Mouse (Mus musculus) 416B (cell line): ENCODE data around the gene Wnk4.

ENCODE experiments used
- DNase-seq: peaks from one replicate; pipeline ENCODE4 v3.0.0; 2011; ENCODE audit warnings: low read depth

The Wnk4 gene

DNA sequence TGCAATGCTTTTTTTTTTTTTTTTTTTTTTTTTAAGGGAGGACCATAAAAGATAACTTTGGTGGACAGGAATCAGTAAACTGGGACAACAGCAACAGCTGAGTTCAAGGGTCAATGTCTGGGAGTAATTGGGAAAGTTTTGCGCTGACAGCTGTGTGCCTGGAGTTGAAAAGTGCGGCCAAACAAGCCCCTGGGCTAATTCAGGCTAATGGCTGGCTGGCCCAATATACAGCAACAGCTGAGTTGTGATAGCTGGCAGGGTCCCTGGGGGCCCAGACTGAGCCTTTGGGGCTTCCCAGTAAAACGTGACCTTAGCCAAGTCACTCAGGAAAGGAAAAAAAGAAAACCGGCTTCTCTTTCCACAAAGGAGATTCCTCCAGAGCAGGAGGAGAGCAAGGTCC, 15.3 kb upstream of the Wnk4 start:
- no peak for DNase-seq

- no peak for DNase-seq
Measured at GRCm38 (mm10) chr11:101245855-101246701, 14.3 kb upstream of the Wnk4 start, which contains the start of gene Ramp2. Gene Ramp2 (plus strand): TSS chr11:101246028.

- no peak for DNase-seq
Measured at GRCm38 (mm10) chr11:101246702-101247012, 13.7 kb upstream of the Wnk4 start.

GRCm38 (mm10) chr11:101247521-101248030, 12.8 kb upstream of the Wnk4 start:
- no peak for DNase-seq

DNA sequence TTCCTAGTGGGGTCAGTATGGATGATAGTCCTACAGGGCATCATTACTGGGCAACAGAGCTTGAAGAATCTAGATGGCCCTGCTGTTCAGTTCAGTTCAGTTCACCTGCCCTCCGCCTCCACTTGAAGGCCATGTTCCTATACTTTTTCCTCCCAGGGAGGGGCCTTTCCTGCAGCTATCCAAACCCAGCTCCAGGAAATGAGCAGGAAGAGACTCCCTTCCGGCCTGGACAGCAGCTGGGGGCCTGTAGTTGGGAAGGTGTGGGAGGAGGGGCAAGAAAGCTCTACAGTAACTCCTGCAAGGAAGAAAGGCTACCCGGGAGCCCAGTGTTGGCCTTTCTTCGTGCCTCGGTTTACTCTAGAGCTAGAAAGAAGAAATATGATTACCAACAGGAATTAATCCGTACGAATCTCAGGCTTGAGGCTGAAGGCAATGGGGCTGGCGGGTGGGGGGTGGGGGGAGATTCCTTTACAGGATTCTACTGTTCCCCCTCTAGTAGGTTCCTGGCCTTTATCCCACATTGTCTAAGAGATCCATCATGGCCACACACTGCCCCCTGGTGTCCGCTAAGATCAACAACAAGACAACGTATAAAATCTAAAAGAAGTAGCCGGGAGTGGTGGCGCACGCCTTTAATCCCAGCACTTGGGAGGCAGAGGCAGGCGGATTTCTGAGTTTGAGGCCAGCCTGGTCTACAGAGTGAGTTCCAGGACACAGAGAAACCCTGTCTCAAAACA, 11.9 kb upstream of the Wnk4 start:
- DNase-seq, result peak; percentile 86

GRCm38 (mm10) chr11:101251031-101251430, 9.3 kb upstream of the Wnk4 start:
- DNase-seq, result no peak

- DNase-seq, result peak; percentile 58
Measured at GRCm38 (mm10) chr11:101252941-101253340, 7.4 kb upstream of the Wnk4 start.

DNA sequence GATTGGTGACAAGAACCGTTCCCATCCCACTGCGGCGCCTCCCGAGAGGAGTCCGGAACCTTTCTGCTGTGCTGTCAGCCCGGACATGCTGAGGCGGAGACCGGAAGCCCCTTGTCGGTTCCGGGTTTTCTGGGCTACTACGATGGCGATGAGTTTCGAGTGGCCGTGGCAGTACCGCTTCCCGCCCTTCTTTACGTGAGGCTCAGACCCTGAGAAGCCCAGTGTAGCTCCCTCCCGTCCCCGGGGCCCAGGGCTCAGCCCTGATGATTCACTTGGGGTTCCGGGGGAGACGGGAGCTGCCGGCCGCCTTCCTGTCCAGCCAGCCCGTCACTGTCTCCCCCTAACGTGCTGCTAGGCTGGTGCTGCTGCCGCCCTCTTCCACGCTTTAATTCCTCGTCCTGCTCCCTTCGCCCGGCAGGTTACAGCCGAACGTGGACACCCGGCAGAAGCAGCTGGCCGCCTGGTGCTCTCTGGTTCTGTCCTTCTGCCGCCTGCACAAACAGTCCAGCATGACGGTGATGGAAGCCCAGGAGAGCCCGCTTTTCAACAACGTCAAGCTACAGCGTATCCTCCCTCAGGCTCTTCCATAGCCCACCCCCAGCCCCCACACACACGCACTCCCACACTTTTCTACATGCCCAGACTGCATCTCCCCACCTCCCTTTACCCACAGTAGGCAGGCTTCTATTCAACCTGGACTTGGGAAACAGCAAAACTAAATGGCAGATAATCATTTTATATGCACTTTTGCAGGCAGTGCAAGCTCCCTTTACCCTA, 6.6 kb upstream of the Wnk4 start, which contains the start of gene Vps25:
Vps25 (plus strand) TSS at position 95 of the 777 bp plus-strand sequence.
- DNase-seq, result peak; percentile 90

- DNase-seq, result no peak
Measured at GRCm38 (mm10) chr11:101255826-101256775, 4.3 kb upstream of the Wnk4 start.

- DNase-seq, result no peak
Measured at GRCm38 (mm10) chr11:101259261-101259712, 1.1 kb upstream of the Wnk4 start.

DNA sequence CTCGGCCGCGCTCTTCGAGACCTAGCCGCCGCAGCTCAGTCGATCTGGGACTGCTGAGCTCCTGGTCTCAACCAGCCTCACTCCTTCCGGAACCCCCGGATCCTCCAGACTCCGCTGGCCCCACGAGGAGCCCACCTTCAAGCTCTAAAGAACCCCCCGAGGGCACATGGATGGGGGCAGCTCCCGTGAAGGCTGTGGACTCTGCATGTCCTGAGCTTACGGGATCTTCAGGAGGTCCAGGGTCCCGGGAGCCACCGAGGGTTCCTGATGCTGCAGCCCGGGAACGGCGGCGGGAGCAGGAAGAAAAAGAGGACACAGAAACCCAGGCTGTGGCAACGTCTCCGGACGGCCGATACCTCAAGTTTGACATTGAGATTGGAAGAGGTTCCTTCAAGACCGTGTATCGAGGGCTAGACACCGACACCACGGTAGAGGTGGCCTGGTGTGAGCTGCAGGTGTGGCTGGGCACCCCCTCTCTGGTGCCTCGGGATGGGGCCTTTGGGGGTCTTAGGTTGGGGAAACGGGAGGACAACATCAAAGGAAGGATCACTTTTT, 536 bp downstream of the Wnk4 start:
- DNase-seq, result no peak

DNA sequence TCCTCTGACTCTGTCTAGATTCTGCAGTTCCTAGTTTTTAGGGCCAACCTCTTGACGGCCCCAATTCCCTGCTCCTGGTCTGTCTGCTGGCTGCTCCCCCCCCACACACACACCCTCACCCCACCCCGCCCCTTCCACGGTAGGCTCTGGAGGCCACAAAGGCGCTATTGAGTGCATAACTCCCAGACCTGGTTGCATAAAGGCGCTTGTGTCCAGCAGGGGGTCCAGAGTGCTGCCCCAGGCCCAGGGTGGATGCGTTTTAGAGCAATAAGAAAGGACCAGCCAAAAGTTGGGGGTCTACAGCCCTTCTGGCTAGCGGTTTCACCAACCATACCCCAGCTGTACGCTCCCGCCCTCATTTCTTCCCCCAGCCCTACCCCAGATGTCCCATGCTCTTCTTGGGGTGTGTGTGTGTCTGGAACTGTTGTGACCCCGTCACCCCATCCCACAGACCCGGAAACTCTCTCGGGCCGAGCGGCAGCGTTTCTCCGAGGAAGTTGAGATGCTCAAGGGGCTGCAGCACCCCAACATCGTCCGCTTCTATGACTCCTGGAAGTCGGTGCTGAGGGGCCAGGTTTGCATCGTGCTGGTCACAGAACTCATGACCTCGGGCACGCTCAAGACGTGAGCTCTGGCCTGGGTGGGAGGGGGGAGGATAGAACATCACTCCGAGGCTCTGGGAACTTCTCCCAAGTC, 2.1 kb downstream of the Wnk4 start:
- DNase-seq, result no peak

DNA sequence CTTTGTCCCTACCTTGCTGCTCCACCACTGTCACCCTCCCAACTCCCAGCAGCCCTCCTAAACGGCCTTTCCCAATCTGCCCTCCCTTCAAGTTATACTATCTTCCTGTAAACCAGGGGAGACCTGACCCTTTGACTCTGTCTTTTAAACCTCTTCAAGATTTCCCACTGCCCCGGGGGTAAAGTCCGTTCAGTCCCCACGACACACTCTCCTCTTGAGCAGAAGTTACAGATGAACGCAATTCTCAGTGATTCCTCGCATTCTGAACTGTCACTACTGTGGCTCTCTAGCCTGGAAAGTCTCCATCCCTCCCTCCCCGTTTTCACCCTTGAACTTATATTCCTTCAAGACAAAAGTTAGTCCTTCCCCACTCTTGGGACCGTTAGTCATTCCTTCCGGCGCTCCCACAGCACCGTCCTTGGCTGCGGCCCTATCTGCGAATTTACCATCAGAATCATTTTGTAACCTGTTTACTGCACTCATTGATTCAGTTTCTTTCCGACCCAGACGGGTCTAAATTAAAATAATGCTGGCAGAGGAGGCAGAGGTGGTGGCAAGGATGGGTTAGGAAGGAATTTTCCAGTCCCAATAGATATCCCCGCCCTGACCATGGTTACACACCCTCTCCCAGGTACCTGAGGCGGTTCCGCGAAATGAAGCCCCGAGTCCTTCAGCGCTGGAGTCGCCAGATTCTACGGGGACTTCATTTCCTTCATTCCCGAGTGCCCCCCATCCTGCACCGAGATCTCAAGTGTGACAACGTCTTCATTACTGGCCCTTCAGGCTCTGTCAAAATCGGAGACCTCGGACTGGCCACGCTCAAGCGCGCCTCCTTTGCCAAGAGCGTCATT, 3.0 kb downstream of the Wnk4 start:
- DNase-seq, result no peak

DNA sequence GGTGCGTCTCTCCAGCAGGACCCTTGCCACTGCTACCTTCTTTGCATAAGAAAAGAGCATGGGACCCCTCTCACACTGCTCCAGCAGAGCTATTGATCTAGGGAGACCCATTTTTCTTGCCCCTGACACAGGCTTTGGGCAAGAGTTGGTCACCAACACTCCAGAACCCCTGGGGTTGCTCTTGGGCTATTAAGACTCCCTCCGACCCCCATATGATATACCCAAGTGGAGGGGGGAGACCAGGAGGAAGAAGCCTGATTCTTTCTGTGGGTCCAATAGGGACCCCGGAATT, 3.6 kb downstream of the Wnk4 start:
- DNase-seq, result no peak

- no peak for DNase-seq
Measured at GRCm38 (mm10) chr11:101264954-101265471, 4.6 kb downstream of the Wnk4 start.

- DNase-seq, result no peak
Measured at GRCm38 (mm10) chr11:101265906-101266305, 5.5 kb downstream of the Wnk4 start.

DNA sequence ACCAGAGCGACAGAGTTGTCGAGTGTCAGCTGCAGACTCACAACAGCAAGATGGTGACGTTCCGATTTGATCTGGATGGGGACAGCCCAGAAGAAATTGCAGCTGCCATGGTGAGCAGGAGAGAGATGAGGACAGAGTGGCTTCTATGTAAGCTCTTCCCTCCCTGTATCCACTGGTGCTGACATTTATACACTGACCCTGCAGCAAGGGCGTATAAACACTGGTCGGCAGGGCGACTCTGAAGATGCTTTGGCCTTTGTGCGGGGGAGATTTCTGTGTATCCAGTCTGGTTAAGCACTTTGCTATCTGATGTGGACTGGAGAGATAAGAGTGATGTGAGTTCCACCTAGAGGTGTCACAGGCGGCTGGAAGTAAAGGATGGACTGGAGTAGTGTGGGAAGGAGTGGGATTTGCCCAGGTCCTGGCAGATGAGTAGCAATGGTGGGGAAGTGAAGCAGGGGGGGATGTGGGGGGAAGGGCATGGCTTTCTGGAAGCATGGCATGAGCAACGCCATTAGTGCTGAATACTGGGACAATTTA, 9.3 kb downstream of the Wnk4 start:
- peak; percentile 41 for DNase-seq

- no peak for DNase-seq
Measured at GRCm38 (mm10) chr11:101272446-101272845, 12.1 kb downstream of the Wnk4 start.

GRCm38 (mm10) chr11:101275309-101275708, 14.9 kb downstream of the Wnk4 start:
- DNase-seq, result no peak
